Mouse (Mus musculus) lung, adult 2 months (tissue): ENCODE data around the gene Abcc10.

Source experiments
- CTCF ChIP-seq: fragments of 200-500 bp; IDR thresholded peaks from 2 replicates; pipeline ENCODE4 v1.5.1; 2011; ENCODE audit warnings: mild to moderate bottlenecking, low read length, control low read depth; ENCODE audit not compliant: insufficient read depth
- POLR2A ChIP-seq: fragments of 200-500 bp; IDR thresholded peaks from 2 replicates; pipeline ENCODE4 v1.6.1; 2011; ENCODE audit warnings: low read depth, mild to moderate bottlenecking, control low read depth, low read length, borderline replicate concordance; ENCODE audit errors: extremely low read depth

- TF ChIP-seq CTCF (no peak), POLR2A (no peak)
These were observed 42.7 kb downstream of the Abcc10 start for GRCm38 (mm10) chr17:46285407-46285806.
